33 mouse cellular contexts compared by ENCODE assay signal in the genomic region with DNA sequence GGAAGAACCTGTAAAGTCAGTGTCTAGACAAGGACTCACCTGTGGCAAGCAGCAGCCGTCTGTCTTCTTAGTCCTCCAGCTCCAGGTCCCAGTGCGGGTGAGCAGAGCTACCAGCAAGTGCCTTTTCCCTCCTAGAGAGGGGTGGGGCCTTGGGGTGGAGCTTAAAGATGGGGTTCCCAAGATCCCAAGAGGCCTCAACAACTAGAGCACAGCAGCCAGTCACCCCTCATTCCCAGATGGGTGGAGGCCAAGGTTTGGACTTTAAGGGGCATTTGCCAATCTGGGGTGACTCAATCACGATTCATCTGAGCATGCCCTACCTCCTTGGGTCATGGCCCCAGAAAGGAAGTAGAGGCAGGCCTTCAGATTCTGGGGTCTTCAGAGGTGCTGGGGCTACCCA. TPM values are rescaled to one million over a fixed set of nuclear protein-coding genes. Genes with fewer than 3 reads are reported as not detected.
DNase-seq lines count a peak whose midpoint lies in the region; ATAC-seq and TF ChIP-seq lines count a peak whose summit lies in the region.
"Had no signal": no experiment of that assay in that cellular context is flagged by ENCODE, and none has a peak within 500 bp of the region (broad histone marks: within the 10 kb centered on the region; RNA-seq: fewer than 3 reads in every experiment).

No protein-coding gene starts in this region.

- no peaks in the 10 kb centered on the region for H3K9me3 ChIP-seq in midbrain, embryonic 11.5 days (ENCODE audit: control insufficient read depth, low read length)
- H3K9me3 ChIP-seq in midbrain, postnatal 0 days (ENCODE audit: low read length), result no peaks in the 10 kb centered on the region
- H3K9me3 ChIP-seq in intestine, postnatal 0 days (ENCODE audit: control insufficient read depth), result no peaks in the 10 kb centered on the region
- H3K9me3 ChIP-seq: embryonic facial prominence, embryonic 13.5 days; forebrain, embryonic 10.5 days; forebrain, embryonic 13.5 days; G1E; heart, embryonic 10.5 days; heart, embryonic 13.5 days had no signal

- H3K4me3 ChIP-seq in midbrain, embryonic 11.5 days (ENCODE audit: low read depth, low read length), result no peak overlapping the region
- H3K4me3 ChIP-seq in midbrain, postnatal 0 days (ENCODE audit: low read depth, low read length), result no peak overlapping the region
- no peak overlapping the region for H3K4me3 ChIP-seq in intestine, postnatal 0 days (ENCODE audit: low read depth, low read length)
- H3K4me3 ChIP-seq: heart, adult 2 months had no signal

- no peak overlapping the region for H3K9ac ChIP-seq in midbrain, embryonic 11.5 days (ENCODE audit: low read length)
- H3K9ac ChIP-seq in midbrain, postnatal 0 days (replicated peaks; ENCODE audit: low read length, poor library complexity, severe bottlenecking), result no peak overlapping the region
- H3K9ac ChIP-seq in intestine, postnatal 0 days (ENCODE audit: low read depth, low read length), result no peak overlapping the region

- no peak overlapping the region for H3K27ac ChIP-seq in midbrain, embryonic 11.5 days (ENCODE audit: low read depth, low read length)
- H3K27ac ChIP-seq in midbrain, postnatal 0 days (ENCODE audit: low read depth, low read length), result no peak overlapping the region
- no peak overlapping the region for H3K27ac ChIP-seq in intestine, postnatal 0 days (ENCODE audit: low read depth, low read length)
- H3K27ac ChIP-seq: forebrain, embryonic 13.5 days; heart, adult 2 months; heart, embryonic 13.5 days had no signal

- ATAC-seq in midbrain, embryonic 11.5 days (ENCODE audit: low FRiP score), result no peak
- no peak for ATAC-seq in midbrain, postnatal 0 days (ENCODE audit: low FRiP score)
- no peak for ATAC-seq in intestine, postnatal 0 days
- ATAC-seq: inflammation-experienced regulatory T-cells, adult 6 months; Patski had no signal

- H3K27me3 ChIP-seq in midbrain, embryonic 11.5 days (ENCODE audit: control insufficient read depth, insufficient read depth, low read length), result peaks cover 6% of the 10 kb centered on the region
- no peaks in the 10 kb centered on the region; the same call in 1 of the 2 replicates for H3K27me3 ChIP-seq in midbrain, postnatal 0 days (ENCODE audit: insufficient read depth, low read length)
- H3K27me3 ChIP-seq in intestine, postnatal 0 days (replicated peaks; ENCODE audit: control insufficient read depth, insufficient read depth, low read length), result 0 out of 2 replicates have a peak, but pooled peaks cover 3% of the 10 kb centered on the region

- H3K4me1 ChIP-seq in midbrain, embryonic 11.5 days (ENCODE audit: control insufficient read depth, insufficient read depth, low read length), result peaks cover 18% of the 10 kb centered on the region
- H3K4me1 ChIP-seq in midbrain, postnatal 0 days (ENCODE audit: insufficient read depth, low read length), result peaks cover 9% of the 10 kb centered on the region; the same call in 1 of the 2 replicates
- H3K4me1 ChIP-seq in intestine, postnatal 0 days (replicated peaks; ENCODE audit: control insufficient read depth, insufficient read depth, low read length), result peaks cover 15% of the 10 kb centered on the region

- no peaks in the 10 kb centered on the region for H3K36me3 ChIP-seq in midbrain, embryonic 11.5 days (ENCODE audit: control insufficient read depth, insufficient read depth, low read length)
- H3K36me3 ChIP-seq in midbrain, postnatal 0 days (ENCODE audit: insufficient read depth, low read length), result peaks cover 2% of the 10 kb centered on the region
- no peaks in the 10 kb centered on the region for H3K36me3 ChIP-seq in intestine, postnatal 0 days (ENCODE audit: control insufficient read depth, insufficient read depth)
- H3K36me3 ChIP-seq: embryonic facial prominence, embryonic 13.5 days; heart, embryonic 13.5 days had no signal

- TF ChIP-seq CTCF in midbrain, postnatal 0 days (IDR thresholded peaks at IDR 0.05), result no peak
- no peak for TF ChIP-seq CTCF in intestine, postnatal 0 days (IDR thresholded peaks at IDR 0.05; ENCODE audit: low read depth)

- WGBS in midbrain, embryonic 11.5 days, result 90% methylated on average over 3 of the region's 3 CpGs
- WGBS in midbrain, postnatal 0 days, result 89% methylated on average over 3 of the region's 3 CpGs
- 60% methylated on average over 3 of the region's 3 CpGs for WGBS in intestine, postnatal 0 days

- no peak overlapping the region for H3K4me2 ChIP-seq in midbrain, embryonic 11.5 days
- no peak overlapping the region for H3K4me2 ChIP-seq in midbrain, postnatal 0 days (ENCODE audit: low read depth, low read length, poor library complexity, severe bottlenecking)
- peak overlapping the region; percentile 30 for H3K4me2 ChIP-seq in intestine, postnatal 0 days (replicated peaks; ENCODE audit: low read depth)

- DNase-seq in cerebellum, adult 9-11 months, result peak; percentile 60
- DNase-seq in cerebellum, postnatal 14 days, result no peak
- DNase-seq in midbrain, embryonic 11.5 days (ENCODE audit: low spot score, missing footprints), result peak; percentile 53
- DNase-seq in midbrain, postnatal 0 days (ENCODE audit: low spot score), result no peak
- no peak for DNase-seq in right cerebral cortex, postnatal 14 days
- no peak for DNase-seq in adrenal gland, adult 8-10 months
- DNase-seq: adrenal gland, postnatal 25 days; B cell, adult 2 months; cerebellum, adult 2 months; gastrocnemius, postnatal 10 days; gastrocnemius, postnatal 36 days; heart, postnatal 14 days; heart, postnatal 4 days had no signal

RNA-seq across cellular contexts. Expression of a gene that starts 2.3 kb away (rescaled TPM):
- 24.4 and 26.9 TPM in 2 replicates for polyA plus RNA-seq in midbrain, embryonic 11.5 days (2014; fragmentation: Nextera tagmentation; extraction: Ambion mirVana)
- 130 and 157 TPM in 2 replicates for total RNA-seq in midbrain, postnatal 0 days (2014; rRNA removed)
- polyA plus RNA-seq in midbrain, postnatal 0 days (2015; fragmentation: Nextera tagmentation; extraction: Ambion mirVana), result 240 and 253 TPM in 2 replicates
- polyA plus RNA-seq in intestine, postnatal 0 days (2015; fragmentation: Nextera tagmentation; extraction: Ambion mirVana), result 51.9 and 59.4 TPM in 2 replicates
- 10 to 100 TPM; 10.3 to 18.0 (median 12.3) TPM for total RNA-seq in adrenal gland, adult 8-10 months (2022)

RNA-seq across cellular contexts. Expression of a gene that starts 2.5 kb away (rescaled TPM):
- polyA plus RNA-seq in midbrain, embryonic 11.5 days (2014; fragmentation: Nextera tagmentation; extraction: Ambion mirVana), result 0.32 TPM in 1 of 2 replicates, not detected in the other
- 1.2 TPM in 1 of 2 replicates, not detected in the other for total RNA-seq in midbrain, postnatal 0 days (2014; rRNA removed)
- 0.19 TPM in 1 of 2 replicates, not detected in the other for polyA plus RNA-seq in midbrain, postnatal 0 days (2015; fragmentation: Nextera tagmentation; extraction: Ambion mirVana)
- polyA plus RNA-seq in intestine, postnatal 0 days (2015; fragmentation: Nextera tagmentation; extraction: Ambion mirVana), result 16.5 and 20.7 TPM in 2 replicates
- not detected for total RNA-seq in adrenal gland, adult 8-10 months (2022)
- total RNA-seq: adrenal gland, adult 18-20 months; adrenal gland, postnatal 25 days; CH12.LX; common myeloid progenitor, adult 5-6 weeks; G1E; gastrocnemius, adult 18-20 months; gastrocnemius, postnatal 10 days; gastrocnemius, postnatal 36 days; granulocyte monocyte progenitor cell, adult 5-6 weeks; heart, adult 2 months; heart, postnatal 14 days; heart, postnatal 4 days; hindbrain, postnatal 0 days had no signal
- polyA plus RNA-seq: forebrain, embryonic 13.5 days; G1E; heart, adult 2 months; heart, embryonic 10.5 days; heart, embryonic 13.5 days; heart, embryonic 16.5 days; hindbrain, embryonic 11.5 days; inflammation-experienced regulatory T-cells, adult 6 months; Patski had no signal

RNA-seq across cellular contexts. Expression of a gene that starts 3.2 kb away (rescaled TPM):
- polyA plus RNA-seq in midbrain, embryonic 11.5 days (2014; fragmentation: Nextera tagmentation; extraction: Ambion mirVana), result not detected in 2 replicates
- 0.33 TPM in 1 of 2 replicates, not detected in the other for total RNA-seq in midbrain, postnatal 0 days (2014; rRNA removed)
- polyA plus RNA-seq in midbrain, postnatal 0 days (2015; fragmentation: Nextera tagmentation; extraction: Ambion mirVana), result not detected in 2 replicates
- 0.09 and 0.25 TPM in 2 replicates for polyA plus RNA-seq in intestine, postnatal 0 days (2015; fragmentation: Nextera tagmentation; extraction: Ambion mirVana)
- not detected for total RNA-seq in adrenal gland, adult 8-10 months (2022)
- total RNA-seq: adrenal gland, adult 18-20 months; adrenal gland, postnatal 25 days; CH12.LX; common myeloid progenitor, adult 5-6 weeks; gastrocnemius, adult 18-20 months; gastrocnemius, postnatal 10 days; gastrocnemius, postnatal 36 days; granulocyte monocyte progenitor cell, adult 5-6 weeks; heart, adult 2 months; heart, postnatal 14 days; heart, postnatal 4 days; hindbrain, postnatal 0 days had no signal
- polyA plus RNA-seq: cerebellum, adult 2 months; embryonic facial prominence, embryonic 13.5 days; forebrain, embryonic 10.5 days; forebrain, embryonic 13.5 days; forebrain, embryonic 16.5 days; heart, adult 2 months; heart, embryonic 13.5 days; heart, embryonic 16.5 days; hindbrain, embryonic 11.5 days; hindbrain, embryonic 14.5 days; hindbrain, postnatal 0 days; inflammation-experienced regulatory T-cells, adult 6 months; Patski had no signal

RNA-seq across cellular contexts. Expression of a gene that starts 5.6 kb away (rescaled TPM):
- not detected in 2 replicates for polyA plus RNA-seq in midbrain, embryonic 11.5 days (2014; fragmentation: Nextera tagmentation; extraction: Ambion mirVana)
- not detected in 2 replicates for total RNA-seq in midbrain, postnatal 0 days (2014; rRNA removed)
- polyA plus RNA-seq in midbrain, postnatal 0 days (2015; fragmentation: Nextera tagmentation; extraction: Ambion mirVana), result not detected in 2 replicates
- polyA plus RNA-seq in intestine, postnatal 0 days (2015; fragmentation: Nextera tagmentation; extraction: Ambion mirVana), result 34.0 and 37.6 TPM in 2 replicates
- not detected for total RNA-seq in adrenal gland, adult 8-10 months (2022)
- total RNA-seq: adrenal gland, adult 18-20 months; adrenal gland, postnatal 25 days; CH12.LX; common myeloid progenitor, adult 5-6 weeks; G1E; gastrocnemius, adult 18-20 months; gastrocnemius, postnatal 10 days; gastrocnemius, postnatal 36 days; granulocyte monocyte progenitor cell, adult 5-6 weeks; heart, adult 2 months; heart, postnatal 14 days; heart, postnatal 4 days; hindbrain, postnatal 0 days had no signal
- polyA plus RNA-seq: embryonic facial prominence, embryonic 13.5 days; forebrain, embryonic 10.5 days; forebrain, embryonic 13.5 days; forebrain, embryonic 16.5 days; heart, adult 2 months; heart, embryonic 10.5 days; heart, embryonic 13.5 days; heart, embryonic 16.5 days; hindbrain, embryonic 11.5 days; hindbrain, embryonic 14.5 days; hindbrain, postnatal 0 days; inflammation-experienced regulatory T-cells, adult 6 months; Patski had no signal

RNA-seq across cellular contexts. Expression of a gene that starts 6.9 kb away (rescaled TPM):
- polyA plus RNA-seq in midbrain, embryonic 11.5 days (2014; fragmentation: Nextera tagmentation; extraction: Ambion mirVana), result 3.3 and 4.1 TPM in 2 replicates
- total RNA-seq in midbrain, postnatal 0 days (2014; rRNA removed), result 7.3 and 12.3 TPM in 2 replicates
- polyA plus RNA-seq in midbrain, postnatal 0 days (2015; fragmentation: Nextera tagmentation; extraction: Ambion mirVana), result 2.4 and 3.0 TPM in 2 replicates
- 10.4 and 12.3 TPM in 2 replicates for polyA plus RNA-seq in intestine, postnatal 0 days (2015; fragmentation: Nextera tagmentation; extraction: Ambion mirVana)
- total RNA-seq in adrenal gland, adult 8-10 months (2022), result 1 to 10 TPM; 2.2 to 8.9 (median 6.1) TPM

Comparison
In these comparisons a context has a peak if more than half of its experiments do, and no peak if none do; other contexts are left out.
1. DNase-seq: peak in cerebellum, adult 9-11 months (single experiment) and midbrain, embryonic 11.5 days (single experiment); none in cerebellum, postnatal 14 days (0 of 2), midbrain, postnatal 0 days (single experiment), right cerebral cortex, postnatal 14 days (single experiment) and adrenal gland, adult 8-10 months (single experiment).
2. RNA of a gene that starts 2.5 kb away (polyA plus RNA-seq): 16.5 to 20.7 TPM in intestine, postnatal 0 days; 0.19 TPM in midbrain, postnatal 0 days and 0.32 TPM in midbrain, embryonic 11.5 days; every median in the first group is over 10 times any median in the second.